Mouse (Mus musculus) MEL (cell line): ENCODE measurements around the gene N4bp3. TPM values are rescaled to one million over a fixed set of nuclear protein-coding genes. Genes with fewer than 3 reads are reported as not detected.
A peak's percentile ranks its signal among the peaks of the same experiment; 100 is the strongest.

ENCODE experiments used
- DNase-seq: peaks from one replicate; pipeline ENCODE4 v3.0.0; 2011; ENCODE audit warnings: low read depth, low spot score
- H3K27ac ChIP-seq: 2 replicates; pipeline ENCODE4 v1.5.1; 2012; ENCODE audit warnings: low read depth, mild to moderate bottlenecking, control low read depth, low read length, moderate library complexity; ENCODE audit not compliant: control insufficient read depth
- H3K27me3 ChIP-seq, 2 experiments: fragments of 150-350 bp in 1 of 2; sonication (generic) in 1 of 2; 2 replicates each; pipeline ENCODE4 v1.6.1; 2012; ENCODE audit warnings: low read length in 2 of 2, mild to moderate bottlenecking in 2 of 2, improper control_type of control experiment in 1 of 2, moderate library complexity in 1 of 2; ENCODE audit not compliant: insufficient read depth in 2 of 2, control insufficient read depth in 1 of 2
- H3K36me3 ChIP-seq, 2 experiments: 2 replicates each; pipeline ENCODE4 v1.6.1; 2012 to 2014; ENCODE audit warnings: low read length in 2 of 2, improper control_type of control experiment in 1 of 2, inconsistent platforms in 1 of 2, mild to moderate bottlenecking in 1 of 2; ENCODE audit not compliant: insufficient read depth in 2 of 2, control insufficient read depth in 1 of 2
- H3K4me1 ChIP-seq, 2 experiments: fragments of 150-350 bp in 1 of 2; sonication (generic) in 1 of 2; 2 replicates each; pipeline ENCODE4 v1.6.1; 2012; ENCODE audit warnings: low read length in 2 of 2, improper control_type of control experiment in 1 of 2, mild to moderate bottlenecking in 1 of 2; ENCODE audit not compliant: insufficient read depth in 2 of 2, control insufficient read depth in 1 of 2
- H3K4me3 ChIP-seq, 2 experiments: fragments of 150-350 bp in 1 of 2; sonication (generic) in 1 of 2; 2 replicates each; pipeline ENCODE4 v1.5.1; 2012; ENCODE audit warnings: low read depth in 2 of 2, low read length in 2 of 2, mild to moderate bottlenecking in 2 of 2, moderate library complexity in 2 of 2, control low read depth in 1 of 2, improper control_type of control experiment in 1 of 2; ENCODE audit not compliant: control insufficient read depth in 1 of 2, insufficient read depth in 1 of 2
- H3K79me2 ChIP-seq: 2 replicates; pipeline ENCODE4 v1.6.1; 2012; ENCODE audit warnings: mild to moderate bottlenecking, low read length, moderate library complexity; ENCODE audit not compliant: control insufficient read depth, poor library complexity, insufficient read depth
- H3K9ac ChIP-seq: 2 replicates; pipeline ENCODE4 v1.6.1; 2012; ENCODE audit warnings: low read depth, mild to moderate bottlenecking, control low read depth, low read length, moderate library complexity; ENCODE audit not compliant: control insufficient read depth, poor library complexity, severe bottlenecking
- H3K9me3 ChIP-seq: fragments of 150-350 bp; sonication (generic); replicated peaks from 2 replicates; pipeline ENCODE4 v1.6.1; 2012; ENCODE audit warnings: mild to moderate bottlenecking, low read length, improper control_type of control experiment, moderate library complexity; ENCODE audit not compliant: insufficient read depth
- CHD1 ChIP-seq: IDR thresholded peaks from 2 replicates; pipeline ENCODE4 v1.6.1; 2012; ENCODE audit warnings: low read depth, mild to moderate bottlenecking, inconsistent platforms, low read length, improper control_type of control experiment
- CHD2 ChIP-seq: IDR thresholded peaks from 2 replicates; pipeline ENCODE4 v1.6.1; 2011; ENCODE audit warnings: low read length, improper control_type of control experiment
- CTCF ChIP-seq, 3 experiments: IDR thresholded peaks in 2 of 3; conservative IDR thresholded peaks in 1 of 3; 2 replicates each; pipeline ENCODE4 v1.5.1; 2011 to 2012; ENCODE audit warnings: low read length in 3 of 3, low read depth in 2 of 3, mild to moderate bottlenecking in 2 of 3, improper control_type of control experiment in 1 of 3, inconsistent platforms in 1 of 3, mixed read lengths in 1 of 3, moderate library complexity in 1 of 3; ENCODE audit not compliant: control insufficient read depth in 1 of 3, insufficient read depth in 1 of 3, poor library complexity in 1 of 3, severe bottlenecking in 1 of 3
- E2F4 ChIP-seq: IDR thresholded peaks from 2 replicates; pipeline ENCODE4 v1.6.1; 2011; ENCODE audit warnings: low read depth, low read length, improper control_type of control experiment, borderline replicate concordance
- ETS1 ChIP-seq: IDR thresholded peaks from 2 replicates; pipeline ENCODE4 v1.6.1; 2012; ENCODE audit warnings: low read depth, mild to moderate bottlenecking, inconsistent platforms, low read length, improper control_type of control experiment, moderate library complexity
- HCFC1 ChIP-seq: IDR thresholded peaks from 2 replicates; pipeline ENCODE4 v1.6.1; 2012; ENCODE audit warnings: low read depth, mild to moderate bottlenecking, inconsistent platforms, low read length, improper control_type of control experiment, moderate library complexity
- JUND ChIP-seq: IDR thresholded peaks from 2 replicates; pipeline ENCODE4 v1.6.1; 2011; ENCODE audit warnings: low read depth, mild to moderate bottlenecking, improper control_type of control experiment, low read length
- MXI1 ChIP-seq: IDR thresholded peaks from 2 replicates; pipeline ENCODE4 v1.6.1; 2011; ENCODE audit warnings: mild to moderate bottlenecking, low read depth, low read length, improper control_type of control experiment
- POLR2AphosphoS5 ChIP-seq: IDR thresholded peaks from 2 replicates; pipeline ENCODE4 v1.6.1; 2012; ENCODE audit warnings: low read depth, borderline replicate concordance, mild to moderate bottlenecking, inconsistent platforms, low read length, moderate library complexity, mixed read lengths
- RAD21 ChIP-seq: IDR thresholded peaks from 2 replicates; pipeline ENCODE4 v1.6.1; 2011; ENCODE audit warnings: mild to moderate bottlenecking, low read depth, low read length, improper control_type of control experiment
- SIN3A ChIP-seq: IDR thresholded peaks from 2 replicates; pipeline ENCODE4 v1.6.1; 2012; ENCODE audit warnings: low read length, improper control_type of control experiment, inconsistent platforms
- TBP ChIP-seq: IDR thresholded peaks from 2 replicates; pipeline ENCODE4 v1.8.0; 2011; ENCODE audit warnings: low read depth, low read length, improper control_type of control experiment
- USF1 ChIP-seq: IDR thresholded peaks from 2 replicates; pipeline ENCODE4 v1.6.1; 2014; ENCODE audit warnings: low read depth, mild to moderate bottlenecking, inconsistent platforms, low read length, improper control_type of control experiment, moderate library complexity
- ZC3H11A ChIP-seq: IDR thresholded peaks from 2 replicates; pipeline ENCODE4 v1.6.1; 2012; ENCODE audit warnings: low read depth, mild to moderate bottlenecking, inconsistent platforms, low read length, improper control_type of control experiment
- ZKSCAN1 ChIP-seq: IDR thresholded peaks from 2 replicates; pipeline ENCODE4 v1.6.1; 2012; ENCODE audit warnings: low read depth, mild to moderate bottlenecking, inconsistent platforms, low read length, improper control_type of control experiment, moderate library complexity
- ZMIZ1 ChIP-seq: IDR thresholded peaks from 2 replicates; pipeline ENCODE4 v1.6.1; 2012; ENCODE audit warnings: low read depth, mild to moderate bottlenecking, inconsistent platforms, low read length, improper control_type of control experiment, moderate library complexity
- ZNF384 ChIP-seq: IDR thresholded peaks from 2 replicates; pipeline ENCODE4 v1.6.1; 2012; ENCODE audit warnings: low read depth, mild to moderate bottlenecking, inconsistent platforms, low read length, improper control_type of control experiment
- polyA plus RNA-seq, 2 experiments: library from polyadenylated mRNA; stranded (reverse) in 1 of 2; unstranded in 1 of 2; fragments of >175 nt in 1 of 2; fragments of >200 nt in 1 of 2; gene quantifications; 2 replicates each; pipeline versions ENCODE4 v1.2.1 to v1.2.4; 2012; ENCODE audit warnings: low replicate concordance in 2 of 2, low read depth in 1 of 2; ENCODE audit not compliant: insufficient read length in 2 of 2, insufficient read depth in 1 of 2, missing spikeins in 1 of 2
- total RNA-seq: library from RNA; depleted of rRNA; stranded (reverse); fragments of 300-350 nt; gene quantifications from 2 replicates; pipeline ENCODE4 v1.2.3, GENCODE M21; 2012

N4bp3 gene
- total and polyA plus RNA-seq, 3 experiments, result 6.9 to 11.5 TPM; not detected in 1

- TF ChIP-seq CTCF (IDR thresholded peaks at IDR 0.05 in 2 of 3, conservative IDR thresholded peaks at IDR 0.05 in 1 of 3; ENCODE audit: control insufficient read depth in 1 of 3, insufficient read depth in 1 of 3, low read depth in 2 of 3, low read length in 3 of 3, poor library complexity in 1 of 3, severe bottlenecking in 1 of 3) (no peak), JUND (no peak), HCFC1 (peak; percentile 25; the same call in 1 of the 2 replicates), SIN3A (peak; percentile 85), CHD2 (no peak), E2F4 (no peak), ETS1 (peak; percentile 61; the same call in 1 of the 2 replicates), ZKSCAN1 (no peak), USF1 (peak; percentile 60), MXI1 (peak; percentile 51; the same call in 1 of the 2 replicates), ZMIZ1 (no peak; the same call in 1 of the 2 replicates), POLR2AphosphoS5 (no peak), ZNF384 (no peak), ZC3H11A (no peak)
Measured at GRCm38 (mm10) chr11:51637971-51638414, 12.6 kb downstream of the N4bp3 start (continued).

GRCm38 (mm10) chr11:51636323-51636684 is 14.3 kb downstream of the N4bp3 start:
- Histone ChIP-seq H3K27me3 (no peaks in the 10 kb centered on the region), H3K9me3 (no peaks in the 10 kb centered on the region), H3K79me2 (peaks cover 27% of the 10 kb centered on the region), H3K36me3 (peaks cover 0 to 34% of the 10 kb centered on the region in 2 experiments; a peak in 2 of 4 replicates), H3K4me1 (peaks cover 7 to 40% of the 10 kb centered on the region in 2 experiments), H3K4me3 (peak overlapping the region; percentile 69 to 84), H3K27ac (peak overlapping the region; percentile 92), H3K9ac (peak overlapping the region; percentile 83)
- TF ChIP-seq RAD21, result peak; percentile 13
- peak; percentile 58 to 85 (median 67) for TF ChIP-seq CTCF (IDR thresholded peaks at IDR 0.05 in 2 of 3, conservative IDR thresholded peaks at IDR 0.05 in 1 of 3; ENCODE audit: control insufficient read depth in 1 of 3, insufficient read depth in 1 of 3, low read depth in 2 of 3, low read length in 3 of 3, poor library complexity in 1 of 3, severe bottlenecking in 1 of 3)
- no peak for TF ChIP-seq MXI1
- peak; percentile 61; the same call in 1 of the 2 replicates for TF ChIP-seq TBP
- peak; percentile 87 for TF ChIP-seq CHD1
- peak; percentile 95 for DNase-seq
